Mouse (Mus musculus): ENCODE measurements around the gene Msmp.

DNA sequence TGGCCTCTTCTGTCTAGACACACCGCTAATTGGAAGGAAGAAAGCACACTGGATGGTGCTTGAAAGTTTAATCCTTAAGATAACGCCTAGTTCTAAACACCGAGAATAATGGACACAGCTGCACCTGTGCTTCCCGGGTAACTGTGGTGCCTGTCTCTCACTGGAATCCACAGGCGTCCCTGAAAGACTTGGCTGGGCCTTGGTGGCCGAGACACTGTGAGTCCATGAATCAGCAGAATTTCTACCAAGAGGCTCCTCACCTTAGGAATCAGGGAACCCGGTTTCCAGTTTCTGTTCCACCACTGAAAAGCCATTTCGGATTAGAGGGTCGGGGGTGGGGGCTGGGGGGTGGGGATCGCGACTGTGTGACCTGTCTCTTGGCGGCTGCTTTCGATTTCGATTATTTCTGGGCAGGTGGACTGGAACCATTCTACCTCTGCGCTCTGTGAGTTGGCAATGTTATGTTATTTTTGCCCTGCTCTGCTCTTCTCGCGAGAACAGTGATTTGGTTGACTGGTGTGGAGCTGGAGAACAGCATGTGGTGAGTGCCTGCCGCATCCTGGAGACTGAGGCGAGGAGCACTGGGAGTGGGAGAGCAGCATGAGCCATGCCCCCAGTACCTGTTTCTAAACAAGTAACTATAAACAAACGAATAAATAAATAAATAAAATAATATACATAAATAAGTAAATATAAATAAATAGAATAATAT lies 45.0 kb upstream of the Msmp start:
- TF ChIP-seq POLR2A (IDR thresholded peaks at IDR 0.05; ENCODE audit: low read depth, low read length) (no peak), CTCF (IDR thresholded peaks at IDR 0.05; ENCODE audit: extremely low read depth, insufficient read depth, insufficient read length, insufficient replicate concordance) (no peak)
